In genomic region chr9:29335671-29336070, GRCm38 (mm10) we compare ENCODE assay signal across 24 mouse cellular contexts.
DNase-seq lines count a peak whose midpoint lies in the region; ATAC-seq and TF ChIP-seq lines count a peak whose summit lies in the region.
"Had no signal": no experiment of that assay in that cellular context is flagged by ENCODE, and none has a peak within 500 bp of the region (broad histone marks: within the 10 kb centered on the region; RNA-seq: fewer than 3 reads in every experiment).

No protein-coding gene starts in this region.

- no peak overlapping the region for H3K4me2 ChIP-seq in kidney, embryonic 14.5 days (replicated peaks; ENCODE audit: low read depth, low read length)
- H3K4me2 ChIP-seq in kidney, embryonic 16.5 days (replicated peaks; ENCODE audit: low read depth, low read length): no peak overlapping the region
- H3K4me2 ChIP-seq: embryonic facial prominence, embryonic 12.5 days; forebrain, embryonic 13.5 days; forebrain, embryonic 15.5 days had no signal

- WGBS in kidney, adult 2 months: 54% methylated on average over 2 of the region's 2 CpGs
- WGBS in kidney, embryonic 14.5 days: 73% methylated on average over 2 of the region's 2 CpGs
- 69% methylated on average over 2 of the region's 2 CpGs for WGBS in kidney, embryonic 16.5 days

- no peak overlapping the region for H3K9ac ChIP-seq in kidney, embryonic 14.5 days (ENCODE audit: low read depth, low read length)
- H3K9ac ChIP-seq in kidney, embryonic 16.5 days (replicated peaks; ENCODE audit: low read length): no peak overlapping the region
- H3K9ac ChIP-seq: embryonic facial prominence, embryonic 12.5 days; forebrain, embryonic 13.5 days; forebrain, embryonic 15.5 days had no signal

- H3K4me1 ChIP-seq in kidney, adult 2 months (ENCODE audit: control insufficient read depth, insufficient read depth, low read length): peaks cover 9% of the 10 kb centered on the region; the same call in 1 of the 2 replicates
- peaks cover 5% of the 10 kb centered on the region; the same call in 1 of the 2 replicates for H3K4me1 ChIP-seq in kidney, embryonic 14.5 days (ENCODE audit: control insufficient read depth, insufficient read depth, low read length)
- H3K4me1 ChIP-seq in kidney, embryonic 16.5 days (ENCODE audit: insufficient read depth, low read length): peaks cover 18% of the 10 kb centered on the region
- H3K4me1 ChIP-seq: embryonic facial prominence, embryonic 12.5 days; forebrain, embryonic 15.5 days had no signal

- H3K36me3 ChIP-seq in kidney, adult 2 months (ENCODE audit: control insufficient read depth, insufficient read depth, low read length): no peaks in the 10 kb centered on the region
- no peaks in the 10 kb centered on the region for H3K36me3 ChIP-seq in kidney, embryonic 14.5 days (ENCODE audit: control insufficient read depth, insufficient read depth, low read length)
- no peaks in the 10 kb centered on the region for H3K36me3 ChIP-seq in kidney, embryonic 16.5 days (ENCODE audit: insufficient read depth, low read length)
- H3K36me3 ChIP-seq: embryonic facial prominence, embryonic 10.5 days; embryonic facial prominence, embryonic 12.5 days; forebrain, embryonic 15.5 days; G1E had no signal

- ATAC-seq in kidney, embryonic 14.5 days (ENCODE audit: low FRiP score, low TSS enrichment): no peak
- ATAC-seq in kidney, embryonic 16.5 days (ENCODE audit: low FRiP score, low TSS enrichment): no peak
- ATAC-seq: activated CD4-positive, CD25-positive, alpha-beta regulatory T cell, adult 4 months; CD4-positive, CD25-positive, alpha-beta regulatory T cell, adult 4 months; forebrain, embryonic 13.5 days; forebrain, embryonic 15.5 days; Patski had no signal

- no peaks in the 10 kb centered on the region; the same call in 1 of the 2 replicates for H3K27me3 ChIP-seq in kidney, adult 2 months (replicated peaks; ENCODE audit: control insufficient read depth, insufficient read depth, low read length)
- no peaks in the 10 kb centered on the region for H3K27me3 ChIP-seq in kidney, embryonic 14.5 days (ENCODE audit: control insufficient read depth, insufficient read depth, low read length)
- no peaks in the 10 kb centered on the region for H3K27me3 ChIP-seq in kidney, embryonic 16.5 days (ENCODE audit: insufficient read depth, low read length)
- H3K27me3 ChIP-seq: CH12.LX; embryonic facial prominence, embryonic 12.5 days; forebrain, embryonic 13.5 days; forebrain, embryonic 15.5 days; Patski had no signal

- DNase-seq in kidney, adult 2 months: peak; percentile 54
- no peak for DNase-seq in kidney, adult 18-20 months
- DNase-seq in kidney, adult 9 months: peak; percentile 52
- peak; percentile 4 for DNase-seq in kidney, postnatal 14 days
- DNase-seq: adrenal gland, adult 8-10 months; adrenal gland, postnatal 14 days; adrenal gland, postnatal 36 days; B cell, adult 2 months; cerebellum, adult 11-12 months; cerebellum, adult 2 months; cerebellum, adult 9-10 months; cerebellum, postnatal 10 days; cerebellum, postnatal 25 days had no signal

- H3K4me3 ChIP-seq in kidney, adult 2 months (ENCODE audit: insufficient read depth, low read depth, low read length): no peak overlapping the region
- H3K4me3 ChIP-seq in kidney, embryonic 14.5 days (ENCODE audit: low read length): no peak overlapping the region
- no peak overlapping the region for H3K4me3 ChIP-seq in kidney, embryonic 16.5 days (ENCODE audit: low read length)
- H3K4me3 ChIP-seq: embryonic facial prominence, embryonic 10.5 days; embryonic facial prominence, embryonic 12.5 days; forebrain, embryonic 13.5 days; forebrain, embryonic 15.5 days had no signal

- H3K27ac ChIP-seq in kidney, adult 2 months (ENCODE audit: insufficient read depth, low read depth, low read length): no peak overlapping the region
- no peak overlapping the region for H3K27ac ChIP-seq in kidney, embryonic 14.5 days (ENCODE audit: low read depth, low read length)
- no peak overlapping the region for H3K27ac ChIP-seq in kidney, embryonic 16.5 days (ENCODE audit: low read length)
- H3K27ac ChIP-seq: embryonic facial prominence, embryonic 10.5 days; embryonic facial prominence, embryonic 12.5 days; forebrain, embryonic 13.5 days; forebrain, embryonic 15.5 days had no signal

- no peaks in the 10 kb centered on the region for H3K9me3 ChIP-seq in kidney, embryonic 14.5 days (ENCODE audit: control insufficient read depth, low read length)
- no peaks in the 10 kb centered on the region for H3K9me3 ChIP-seq in kidney, embryonic 16.5 days (ENCODE audit: low read length)
- H3K9me3 ChIP-seq: embryonic facial prominence, embryonic 10.5 days; embryonic facial prominence, embryonic 12.5 days; forebrain, embryonic 13.5 days; forebrain, embryonic 15.5 days; G1E had no signal

- TF ChIP-seq POLR2A in kidney, adult 2 months (IDR thresholded peaks at IDR 0.05; ENCODE audit: low read depth, low read length): no peak

- no peak for TF ChIP-seq CTCF in kidney, adult 2 months (conservative IDR thresholded peaks at IDR 0.05; ENCODE audit: insufficient read depth, insufficient read length, low read depth, low read length)
